Mouse (Mus musculus) ES-E14 (cell line): Measurements from ENCODE around the gene Ints6. TPM values are rescaled to one million over a fixed set of nuclear protein-coding genes. Genes with fewer than 3 reads are reported as not detected.

Source experiments
- DNase-seq: peaks from one replicate; pipeline ENCODE4 v3.0.0-alpha.2; 2013; ENCODE audit warnings: low read depth, low spot score
- H3K27ac ChIP-seq: 2 replicates; pipeline ENCODE4 v1.5.1; 2012; ENCODE audit warnings: low read depth, mild to moderate bottlenecking, low read length, moderate library complexity, mixed read lengths; ENCODE audit not compliant: poor library complexity, insufficient read depth, severe bottlenecking
- H3K36me3 ChIP-seq: 2 replicates; pipeline ENCODE4 v1.6.1; 2012; ENCODE audit warnings: mild to moderate bottlenecking, low read length, moderate library complexity, mixed read lengths; ENCODE audit not compliant: control insufficient read depth, poor library complexity, insufficient read depth, severe bottlenecking
- H3K4me1 ChIP-seq, 2 experiments: fragments of 150-350 bp in 1 of 2; sonication (generic) in 1 of 2; 2 replicates each; pipeline ENCODE4 v1.6.1; 2012; ENCODE audit warnings: low read length in 2 of 2, mild to moderate bottlenecking in 1 of 2, mixed read lengths in 1 of 2; ENCODE audit not compliant: control insufficient read depth in 2 of 2, insufficient read depth in 2 of 2, poor library complexity in 1 of 2
- H3K4me3 ChIP-seq, 2 experiments: fragments of 150-350 bp in 1 of 2; sonication (generic) in 1 of 2; 2 replicates each; pipeline ENCODE4 v1.5.1; 2012; ENCODE audit warnings: low read length in 2 of 2, low read depth in 1 of 2, mild to moderate bottlenecking in 1 of 2, mixed read lengths in 1 of 2; ENCODE audit not compliant: insufficient read depth in 1 of 2, poor library complexity in 1 of 2, severe bottlenecking in 1 of 2
- H3K9ac ChIP-seq: 2 replicates; pipeline ENCODE4 v1.6.1; 2012; ENCODE audit warnings: low read depth, mild to moderate bottlenecking, low read length, mixed read lengths; ENCODE audit not compliant: poor library complexity, insufficient read depth, severe bottlenecking
- H3K9me3 ChIP-seq: fragments of 150-350 bp; sonication (generic); 2 replicates; pipeline ENCODE4 v1.6.1; 2012; ENCODE audit warnings: low read depth, mild to moderate bottlenecking, low read length; ENCODE audit not compliant: control insufficient read depth, insufficient read depth
- CHD2 ChIP-seq: IDR thresholded peaks from 2 replicates; pipeline ENCODE4 v1.6.1; 2014; ENCODE audit warnings: mild to moderate bottlenecking, low read depth, low read length, inconsistent platforms
- HCFC1 ChIP-seq: IDR thresholded peaks from 2 replicates; pipeline ENCODE4 v1.6.1; 2012; ENCODE audit warnings: low read length, inconsistent platforms, borderline replicate concordance; ENCODE audit not compliant: insufficient read depth
- MAFK ChIP-seq: IDR thresholded peaks from 2 replicates; pipeline ENCODE4 v1.6.1; 2014; ENCODE audit warnings: mild to moderate bottlenecking, low read depth, low read length, inconsistent platforms; ENCODE audit not compliant: insufficient read depth
- ZC3H11A ChIP-seq: IDR thresholded peaks from 2 replicates; pipeline ENCODE4 v1.6.1; 2012; ENCODE audit warnings: low read depth, mild to moderate bottlenecking, inconsistent platforms, low read length, borderline replicate concordance
- ZNF384 ChIP-seq: IDR thresholded peaks from 2 replicates; pipeline ENCODE4 v1.6.1; 2012; ENCODE audit warnings: low read depth, low read length, inconsistent platforms
- in situ Hi-C, 2 experiments: fragments of 600-800 bp; cut with MboI; formaldehyde crosslinking; loops; one replicate each; pipeline ENCODE4 v1.15.1; 2025; ENCODE audit warnings: low sequenced_read_pairs in 2 of 2, inconsistent platforms in 1 of 2; ENCODE audit not compliant: unreplicated experiment in 2 of 2
- total RNA-seq: library from RNA; depleted of rRNA; stranded (reverse); fragments of 300-350 nt; gene quantifications from 2 replicates; pipeline ENCODE4 v1.2.3, GENCODE M21; 2012; rRNA removed

Gene Ints6
- total RNA-seq, 1 experiment = 38.4 TPM

- H3K27ac ChIP-seq = no peak overlapping the region
- no peaks in the 10 kb centered on the region for H3K9me3 ChIP-seq
- no peak for DNase-seq
- TF ChIP-seq ZNF384 = no peak
- TF ChIP-seq MAFK = no peak
- no peak for TF ChIP-seq ZC3H11A
- TF ChIP-seq HCFC1 = no peak
- TF ChIP-seq CHD2 = no peak
- no peaks in the 10 kb centered on the region for H3K36me3 ChIP-seq
- in situ Hi-C loops = no loop called here
- no peak overlapping the region for H3K4me3 ChIP-seq
- no peaks in the 10 kb centered on the region for H3K4me1 ChIP-seq
- no peak overlapping the region for H3K9ac ChIP-seq
Observed at GRCm38 (mm10) chr14:62638345-62638702, 122.6 kb downstream of the Ints6 start.

- Histone ChIP-seq H3K9ac (no peak overlapping the region), H3K27ac (no peak overlapping the region), H3K4me1 (no peaks in the 10 kb centered on the region), H3K4me3 (no peak overlapping the region), H3K36me3 (no peaks in the 10 kb centered on the region), H3K9me3 (no peaks in the 10 kb centered on the region)
- DNase-seq = no peak
- no peak for TF ChIP-seq MAFK
- in situ Hi-C loops = no loop called here
Observed at GRCm38 (mm10) chr14:62637436-62638344, 123.3 kb downstream of the Ints6 start.

- H3K27ac ChIP-seq = no peak overlapping the region
- H3K4me1 ChIP-seq = no peaks in the 10 kb centered on the region
- no peaks in the 10 kb centered on the region for H3K9me3 ChIP-seq
- TF ChIP-seq CHD2 (no peak), ZC3H11A (no peak), MAFK (no peak), HCFC1 (no peak), ZNF384 (no peak)
- no peak for DNase-seq
- in situ Hi-C loops = no loop called here
- no peaks in the 10 kb centered on the region for H3K36me3 ChIP-seq
- no peak overlapping the region for H3K9ac ChIP-seq
- H3K4me3 ChIP-seq = no peak overlapping the region
Observed at GRCm38 (mm10) chr14:62627951-62628350, 133.0 kb downstream of the Ints6 start.

Other genes with a start within 250 kb of the Ints6 start
- 1.7 and 2.5 TPM in 2 replicates for gene Fam124a, start 205.4 kb downstream of the Ints6 start, total RNA-seq
- gene Gm4131, start 194.2 kb downstream of the Ints6 start, total RNA-seq = not detected in 2 replicates
- gene Serpine3, start 97.5 kb downstream of the Ints6 start, total RNA-seq = not detected in 2 replicates
- gene Wdfy2, start 76.5 kb upstream of the Ints6 start, total RNA-seq = 7.0 and 11.9 TPM in 2 replicates
- gene Defb48, start 223.3 kb upstream of the Ints6 start, total RNA-seq = not detected in 2 replicates
- not detected in 2 replicates for gene Defb47, start 236.9 kb upstream of the Ints6 start, total RNA-seq